Mouse (Mus musculus) layer of hippocampus, postnatal 25 days (tissue): ENCODE results near the gene Mroh2a. TPM values are rescaled to one million over a fixed set of nuclear protein-coding genes. Genes with fewer than 3 reads are reported as not detected.

Source experiments
- DNase-seq, 2 experiments: peaks; one replicate each; pipeline ENCODE4 v3.0.0; 2022; ENCODE audit warnings: mixed read lengths in 2 of 2, low spot score in 1 of 2; ENCODE audit errors: extremely low spot score in 1 of 2
- total RNA-seq, 2 experiments: library from RNA; stranded (reverse); gene quantifications; 2 replicates each; pipeline ENCODE4 v1.2.3; 2021

Gene Mroh2a
- total RNA-seq, 2 experiments from 2014 or later, result 0.21 TPM; not detected in 1

GRCm38 (mm10) chr1:88273326-88273725 lies 46.5 kb downstream of the Mroh2a start:
- no peak for DNase-seq

GRCm38 (mm10) chr1:88273832-88274231 lies 47.0 kb downstream of the Mroh2a start:
- DNase-seq, result no peak

GRCm38 (mm10) chr1:88274371-88275077 lies 47.7 kb downstream of the Mroh2a start:
- peak in 1 of 2 experiments; percentile 4 for DNase-seq

GRCm38 (mm10) chr1:88275078-88275680 lies 48.4 kb downstream of the Mroh2a start:
- peak in 1 of 2 experiments; percentile 2 for DNase-seq

GRCm38 (mm10) chr1:88275698-88276523 lies 49.1 kb downstream of the Mroh2a start:
- DNase-seq, result no peak

GRCm38 (mm10) chr1:88276524-88277097 lies 49.8 kb downstream of the Mroh2a start:
- no peak for DNase-seq

- peak; percentile 100 for DNase-seq
Observed at GRCm38 (mm10) chr1:88277098-88277817, 50.5 kb downstream of the Mroh2a start, which contains the start of the genes Hjurp and Trpm8. Gene Hjurp, minus strand, starts transcription at chr1:88277633. Gene Trpm8, plus strand, starts transcription at chr1:88277661.

GRCm38 (mm10) chr1:88277818-88278511 lies 51.2 kb downstream of the Mroh2a start:
- no peak for DNase-seq

GRCm38 (mm10) chr1:88279111-88280005 lies 52.6 kb downstream of the Mroh2a start:
- DNase-seq, result no peak

- no peak for DNase-seq
Observed at GRCm38 (mm10) chr1:88280006-88280690, 53.4 kb downstream of the Mroh2a start.

- no peak for DNase-seq
Observed at GRCm38 (mm10) chr1:88282301-88282700, 55.5 kb downstream of the Mroh2a start.

- DNase-seq, result no peak
Observed at GRCm38 (mm10) chr1:88283376-88284227, 56.8 kb downstream of the Mroh2a start.

- DNase-seq, result no peak
Observed at GRCm38 (mm10) chr1:88284228-88284945, 57.6 kb downstream of the Mroh2a start.

GRCm38 (mm10) chr1:88284946-88285320 lies 58.1 kb downstream of the Mroh2a start:
- no peak for DNase-seq

- DNase-seq, result no peak
Observed at GRCm38 (mm10) chr1:88285652-88286051, 58.9 kb downstream of the Mroh2a start.

- no peak for DNase-seq
Observed at GRCm38 (mm10) chr1:88286136-88286845, 59.5 kb downstream of the Mroh2a start.
